Mouse (Mus musculus) Patski (cell line): Measurements from ENCODE around the gene Ehbp1. TPM values are rescaled to one million over a fixed set of nuclear protein-coding genes. Genes with fewer than 3 reads are reported as not detected.

Source experiments
- ATAC-seq: fragments of 100-300 bp; one replicate; pipeline ENCODE4 v1.8.0; 2021
- CTCF ChIA-PET: fragments of 350-600 bp; sonication (Branson Sonifier 250); formaldehyde crosslinking; loops from one replicate; lab custom pipeline; 2022; ENCODE audit warnings: inconsistent platforms; lab: Charles Lee
- POLR2A ChIA-PET: fragments of 350-600 bp; sonication (Branson Sonifier 250); formaldehyde crosslinking; loops from one replicate; lab custom pipeline; 2022; ENCODE audit warnings: antibody characterized with exemption, inconsistent platforms; lab: Charles Lee
- DNase-seq: peaks from one replicate; pipeline ENCODE4 v3.0.0-alpha.2; 2011; ENCODE audit warnings: low read depth, low spot score
- H3K27me3 ChIP-seq: fragments of 371-371 bp; one replicate; pipeline ENCODE4 v1.5.1; 2021
- CTCF ChIP-seq: fragments of 100-300 bp; IDR thresholded peaks from one replicate; pipeline ENCODE4 v1.5.1; 2021
- in situ Hi-C: fragments of 300-500 bp; cut with MboI; formaldehyde crosslinking; loops from 3 replicates; pipeline ENCODE4 v1.11.1; 2018; ENCODE audit warnings: low pct_unique_long_range_greater_than_20kb, mixed read lengths
- polyA plus RNA-seq: library from polyadenylated mRNA; unstranded; gene quantifications from one replicate; pipeline ENCODE4 v1.2.3, GENCODE M21; 2021

Ehbp1 gene
- polyA plus RNA-seq, 1 experiment from 2014 or later, result 13.5 TPM

DNA sequence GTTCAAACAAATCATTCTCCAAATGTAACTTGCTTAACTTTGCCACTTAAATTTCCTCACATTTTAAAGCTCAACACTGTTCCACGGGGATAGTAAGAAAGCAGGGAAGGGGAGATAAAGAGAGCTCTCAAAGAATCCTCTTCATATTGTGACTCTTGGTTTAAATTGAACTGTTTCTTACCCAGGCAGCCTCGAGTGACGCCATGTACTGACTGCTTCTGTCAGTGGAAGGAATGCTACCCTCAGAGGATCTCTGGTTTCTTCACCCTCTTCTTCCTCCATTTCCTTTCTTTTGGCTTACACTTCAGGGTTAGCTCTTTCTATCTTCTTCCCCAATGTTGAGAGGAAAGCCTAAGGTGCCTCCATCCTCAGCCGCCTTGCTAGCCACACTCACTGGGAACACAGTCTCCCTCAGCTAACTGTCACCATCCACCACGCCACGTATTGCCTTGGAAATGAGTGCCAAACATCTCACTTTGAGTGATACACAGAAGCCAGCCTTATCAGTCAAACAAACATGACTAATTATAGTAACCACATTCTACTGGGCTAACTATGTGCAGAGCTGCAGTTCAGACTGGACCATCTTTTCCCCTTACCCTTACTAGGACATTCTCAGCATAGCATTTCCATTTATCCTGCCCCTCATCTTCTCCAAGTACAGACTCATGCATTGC is 171.0 kb downstream of the Ehbp1 start:
- ATAC-seq (no peak), DNase-seq (no peak)
- in situ Hi-C loops, result no loop called here
- POLR2A ChIA-PET, result no interaction called here
- CTCF ChIA-PET, result no interaction called here
- TF ChIP-seq CTCF, result no peak
- H3K27me3 ChIP-seq, result no peaks in the 10 kb centered on the region

DNA sequence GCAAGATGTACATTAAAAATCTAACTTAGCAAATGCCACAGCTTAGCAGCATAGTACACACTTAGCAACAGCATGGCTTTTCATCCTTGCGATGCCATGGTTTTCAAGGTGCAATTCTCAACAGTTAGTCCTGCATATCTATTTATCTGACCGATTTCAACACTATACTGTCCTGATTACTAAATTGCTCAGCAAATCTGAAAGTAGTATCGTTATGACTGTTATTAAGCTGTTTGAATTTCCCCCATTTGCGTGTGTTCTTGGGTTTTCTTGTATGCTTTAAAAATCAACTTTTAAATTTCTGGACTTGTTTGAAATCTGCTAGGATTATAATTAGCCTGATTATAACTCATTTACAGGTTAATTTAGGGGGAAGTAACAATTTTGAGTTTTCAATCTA is 184.2 kb downstream of the Ehbp1 start:
- in situ Hi-C loops, result no loop called here
- ChIA-PET CTCF (no interaction called here), POLR2A (no interaction called here)
- no peak for ATAC-seq
- no peak for DNase-seq
- no peak for TF ChIP-seq CTCF
- no peaks in the 10 kb centered on the region for H3K27me3 ChIP-seq

DNA sequence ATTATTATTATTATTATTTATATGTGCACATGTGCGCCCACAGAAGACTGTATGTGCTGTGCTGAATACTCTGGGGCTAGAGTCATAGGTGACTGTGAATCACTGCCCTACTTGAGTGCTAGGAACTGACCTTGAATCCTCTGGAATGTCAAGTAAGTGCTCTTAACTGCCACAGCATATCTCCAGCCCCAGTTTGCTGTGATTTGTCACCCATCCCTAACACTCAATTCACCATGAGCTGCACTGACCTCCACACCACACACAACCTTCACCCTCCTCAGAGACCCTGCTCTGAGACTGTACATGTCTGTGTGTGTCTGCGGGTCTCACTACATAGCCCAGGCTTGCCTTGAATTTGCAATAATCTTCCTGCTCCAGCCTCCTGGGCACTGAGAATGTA is 185.9 kb downstream of the Ehbp1 start:
- ChIA-PET CTCF (no interaction called here), POLR2A (no interaction called here)
- no peak for DNase-seq
- in situ Hi-C loops, result no loop called here
- ATAC-seq, result peak; percentile 76
- no peak for TF ChIP-seq CTCF
- no peaks in the 10 kb centered on the region for H3K27me3 ChIP-seq

- POLR2A ChIA-PET, result no interaction called here
- DNase-seq (no peak), ATAC-seq (peak; percentile 26)
- TF ChIP-seq CTCF, result no peak
- no peaks in the 10 kb centered on the region for H3K27me3 ChIP-seq
- CTCF ChIA-PET, result no interaction called here
- in situ Hi-C loops, result no loop called here
These were observed 186.6 kb downstream of the Ehbp1 start for GRCm38 (mm10) chr11:22155366-22156095.

DNA sequence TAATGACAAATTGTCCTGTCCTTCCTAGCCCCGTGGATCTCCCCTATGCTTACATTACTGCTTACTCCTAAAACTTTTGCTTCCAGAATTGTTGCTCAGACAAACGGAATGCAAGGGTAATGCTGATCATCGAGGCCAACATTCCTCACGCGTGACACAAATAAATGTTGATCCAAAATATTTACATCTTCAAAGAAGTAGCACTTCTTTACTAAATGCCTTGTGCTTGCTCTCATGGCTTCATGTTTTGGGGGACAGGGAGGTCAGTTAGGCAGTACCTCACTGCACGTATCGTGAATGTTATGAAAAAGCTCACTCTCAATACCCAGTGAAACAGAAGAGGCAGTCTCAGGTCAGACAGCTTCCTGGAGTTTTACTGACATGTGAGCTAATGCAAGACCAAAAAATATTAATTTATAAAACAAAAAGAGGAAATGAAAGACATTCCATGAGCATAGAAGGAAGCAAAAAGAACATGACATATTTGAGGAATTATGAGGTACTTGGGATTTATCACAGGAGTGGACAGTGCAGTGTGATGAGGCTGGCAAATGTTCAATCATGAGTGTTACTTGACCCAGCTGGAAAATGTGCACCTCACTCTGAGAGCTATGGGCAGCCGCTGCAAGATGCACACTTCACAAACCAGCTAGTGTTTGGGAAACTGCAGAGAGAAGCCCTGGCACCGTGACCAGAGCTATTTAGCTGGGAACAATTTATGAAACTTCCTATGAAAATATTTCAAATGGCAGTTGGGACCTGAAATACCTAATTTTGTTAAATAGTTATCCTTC is 187.4 kb downstream of the Ehbp1 start:
- ATAC-seq, result no peak
- CTCF ChIA-PET, result no interaction called here
- H3K27me3 ChIP-seq, result no peaks in the 10 kb centered on the region
- no peak for TF ChIP-seq CTCF
- DNase-seq, result no peak
- POLR2A ChIA-PET, result no interaction called here
- in situ Hi-C loops, result no loop called here

DNA sequence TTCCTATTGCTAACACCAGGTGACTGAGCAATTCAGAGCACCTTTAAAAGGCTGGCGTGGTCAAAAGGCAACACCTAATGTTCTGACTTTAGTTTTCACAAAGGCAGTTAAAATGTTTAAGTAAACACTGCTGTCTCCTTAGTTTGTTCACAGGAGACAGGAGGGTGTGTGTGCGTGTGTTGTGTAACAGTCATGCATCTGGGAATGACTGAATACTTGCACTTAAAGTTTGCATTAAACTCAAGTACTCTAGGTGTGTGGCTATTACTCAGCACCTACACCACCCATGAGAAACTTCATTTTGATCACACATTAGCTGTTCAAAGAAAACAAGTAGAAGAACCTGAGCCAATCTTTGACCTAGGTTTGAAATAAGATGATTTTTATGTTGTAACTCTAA is 201.4 kb downstream of the Ehbp1 start:
- H3K27me3 ChIP-seq, result no peaks in the 10 kb centered on the region
- CTCF ChIA-PET, result no interaction called here
- DNase-seq (no peak), ATAC-seq (no peak)
- POLR2A ChIA-PET, result no interaction called here
- in situ Hi-C loops, result no loop called here
- no peak for TF ChIP-seq CTCF

GRCm38 (mm10) chr11:22138466-22138865 is 203.6 kb downstream of the Ehbp1 start:
- no peaks in the 10 kb centered on the region for H3K27me3 ChIP-seq
- TF ChIP-seq CTCF, result no peak
- ATAC-seq (no peak), DNase-seq (no peak)
- POLR2A ChIA-PET, result no interaction called here
- in situ Hi-C loops, result no loop called here
- CTCF ChIA-PET, result no interaction called here

GRCm38 (mm10) chr11:22125188-22125587 is 216.9 kb downstream of the Ehbp1 start:
- no peaks in the 10 kb centered on the region for H3K27me3 ChIP-seq
- no peak for ATAC-seq
- POLR2A ChIA-PET, result no interaction called here
- DNase-seq, result no peak
- TF ChIP-seq CTCF, result no peak
- in situ Hi-C loops, result no loop called here
- CTCF ChIA-PET, result no interaction called here

DNA sequence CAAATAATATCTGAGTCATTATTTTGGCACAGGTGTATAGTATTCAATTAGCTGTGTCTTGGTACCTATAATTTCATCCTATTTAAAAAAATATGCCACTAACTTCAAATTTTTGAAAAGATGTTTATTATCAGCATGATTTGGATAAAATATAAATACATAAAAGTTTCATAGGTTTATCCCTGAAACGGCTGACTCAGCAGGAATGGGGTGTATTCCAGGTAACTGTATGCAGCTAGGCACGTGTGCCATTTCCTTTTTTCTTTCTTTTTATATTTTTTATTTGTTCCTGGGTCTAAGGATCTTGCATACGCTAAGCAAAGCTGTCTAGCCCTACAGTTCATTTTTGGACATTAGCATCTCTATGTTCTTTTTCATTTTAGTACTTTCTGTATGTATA is 223.2 kb downstream of the Ehbp1 start:
- ATAC-seq (no peak), DNase-seq (no peak)
- ChIA-PET CTCF (no interaction called here), POLR2A (interaction anchor here (0.7 kb wide), 1 partner anchor 17 kb away, joined by 3 read pairs; no protein-coding TSS in a partner anchor)
- no peaks in the 10 kb centered on the region for H3K27me3 ChIP-seq
- TF ChIP-seq CTCF, result no peak
- in situ Hi-C loops, result no loop called here

DNA sequence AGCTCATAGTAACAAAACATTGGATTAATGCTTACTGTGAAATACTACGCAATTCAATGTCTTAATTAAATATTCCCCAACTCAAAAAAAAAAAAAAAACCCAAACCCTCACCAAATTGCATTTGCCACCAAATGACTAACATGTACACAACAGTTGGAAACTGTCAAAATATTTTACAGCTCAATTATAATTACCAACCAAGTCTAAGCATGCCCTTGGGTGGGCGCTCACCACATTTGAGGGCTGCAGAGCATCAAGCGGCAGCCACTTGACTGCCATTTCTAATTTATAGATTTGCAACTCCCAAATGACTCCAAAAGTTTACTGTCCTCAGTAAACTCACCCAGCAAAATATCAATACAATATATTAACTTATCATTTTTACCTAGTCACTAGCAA is 229.9 kb downstream of the Ehbp1 start:
- TF ChIP-seq CTCF, result no peak
- DNase-seq (no peak), ATAC-seq (no peak)
- no peaks in the 10 kb centered on the region for H3K27me3 ChIP-seq
- ChIA-PET POLR2A (no interaction called here), CTCF (no interaction called here)
- in situ Hi-C loops, result no loop called here

- in situ Hi-C loops, result no loop called here
- ATAC-seq (no peak), DNase-seq (no peak)
- TF ChIP-seq CTCF, result no peak
- ChIA-PET CTCF (no interaction called here), POLR2A (no interaction called here)
- H3K27me3 ChIP-seq, result no peaks in the 10 kb centered on the region
These were observed 252.7 kb downstream of the Ehbp1 start for GRCm38 (mm10) chr11:22089346-22089745.
